Mouse (Mus musculus) forebrain, embryonic 16.5 days (tissue): ENCODE measurements at regions not wholly inside any gene's neighbourhood (a gene's known extent, or its start where the extent isn't known, plus 50 kb on each side); places are given as distances from the start of the nearest gene placed in this dataset.

ENCODE experiments used
- ATAC-seq: fragments of 200-750 bp; cut with Nextera tagmentation; 2 replicates; pipeline ENCODE4 v1.8.0; 2017; ENCODE audit warnings: mild to moderate bottlenecking, moderate library complexity
- H3K27ac ChIP-seq: fragments of 300-500 bp; sonication (generic); 2 replicates; pipeline ENCODE4 v1.5.1; 2014; ENCODE audit warnings: low read length, control low read depth
- H3K27me3 ChIP-seq: fragments of 300-500 bp; sonication (generic); replicated peaks from 2 replicates; pipeline ENCODE4 v1.6.1; 2014; ENCODE audit warnings: low read length; ENCODE audit not compliant: control insufficient read depth, insufficient read depth
- H3K36me3 ChIP-seq: fragments of 300-500 bp; sonication (generic); 2 replicates; pipeline ENCODE4 v1.6.1; 2014; ENCODE audit not compliant: control insufficient read depth, insufficient read depth
- H3K4me1 ChIP-seq: fragments of 300-500 bp; sonication (generic); replicated peaks from 2 replicates; pipeline ENCODE4 v1.6.1; 2014; ENCODE audit warnings: low read length; ENCODE audit not compliant: control insufficient read depth, insufficient read depth
- H3K4me2 ChIP-seq: fragments of 300-500 bp; sonication (generic); 2 replicates; pipeline ENCODE4 v1.6.1; 2014; ENCODE audit warnings: mild to moderate bottlenecking, low read length, control low read depth
- H3K4me3 ChIP-seq: fragments of 300-500 bp; sonication (generic); replicated peaks from 2 replicates; pipeline ENCODE4 v1.5.1; 2014; ENCODE audit warnings: mild to moderate bottlenecking, low read length, control low read depth
- H3K9ac ChIP-seq: fragments of 300-500 bp; sonication (generic); replicated peaks from 2 replicates; pipeline ENCODE4 v1.6.1; 2014; ENCODE audit warnings: low read depth, low read length, control low read depth
- H3K9me3 ChIP-seq: fragments of 300-500 bp; sonication (generic); 2 replicates; pipeline ENCODE4 v1.6.1; 2016; ENCODE audit warnings: low read length; ENCODE audit not compliant: control insufficient read depth
- WGBS: fragments of 180-500 bp; shearing (Covaris S2); extraction: QIAGEN DNeasy Blood & Tissue Kit; methylation state at CpG from one replicate; pipeline ENCODE4 v1.1.7; 2014; 5-methylcytosine and 5-hydroxymethylcytosine counted together

DNA sequence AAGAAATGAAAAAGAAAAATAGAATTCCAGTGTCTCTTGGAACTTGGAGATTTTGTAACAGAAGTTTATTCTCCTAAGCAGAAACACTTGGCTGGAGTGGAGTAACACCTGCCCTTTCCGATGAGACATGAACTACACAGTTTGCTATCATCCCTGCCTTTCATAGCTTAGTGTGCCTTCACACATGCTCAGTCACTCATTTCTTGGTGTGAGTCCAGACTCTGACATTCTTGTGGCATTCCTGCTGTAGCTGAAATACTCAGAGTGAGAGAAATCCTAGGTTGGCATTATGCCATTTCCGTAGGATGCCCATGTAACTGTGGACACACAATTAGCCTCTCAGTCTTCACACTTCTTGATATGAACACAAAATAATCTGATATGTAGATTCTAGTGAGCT is 318.2 kb downstream of the Gsdmc2 start:
- no peak overlapping the region for H3K27ac ChIP-seq
- no peak overlapping the region for H3K4me3 ChIP-seq
- WGBS: 50% methylated on average over 2 of the region's 2 CpGs
- H3K27me3 ChIP-seq: no peaks in the 10 kb centered on the region
- ATAC-seq: peak; percentile 77
- no peaks in the 10 kb centered on the region for H3K36me3 ChIP-seq
- H3K9ac ChIP-seq: no peak overlapping the region
- H3K9me3 ChIP-seq: no peaks in the 10 kb centered on the region
- H3K4me1 ChIP-seq: peaks cover 4% of the 10 kb centered on the region
- H3K4me2 ChIP-seq: no peak overlapping the region

DNA sequence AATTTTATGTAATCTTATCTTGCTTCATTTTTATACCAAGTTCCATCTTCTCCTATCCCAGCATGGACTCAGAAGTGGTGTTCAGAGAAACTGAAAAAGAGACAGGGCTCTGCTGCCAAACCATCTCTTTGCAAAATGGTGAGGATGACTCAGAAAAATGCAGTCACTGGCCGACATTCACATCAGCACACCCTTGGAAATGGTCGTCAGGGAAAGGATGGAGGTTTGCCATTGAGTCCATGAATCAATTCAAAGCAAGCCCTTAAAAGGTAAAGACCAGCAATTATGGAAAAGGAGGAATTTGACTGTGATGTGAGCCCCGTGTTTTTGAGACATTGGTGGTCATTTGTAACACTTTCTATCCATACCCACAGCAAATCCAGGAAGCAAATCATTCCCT is 327.7 kb downstream of the Gsdmc2 start:
- WGBS: 70% methylated on average over 3 of the region's 3 CpGs
- Histone ChIP-seq H3K27me3 (no peaks in the 10 kb centered on the region), H3K9ac (no peak overlapping the region), H3K36me3 (no peaks in the 10 kb centered on the region), H3K4me2 (no peak overlapping the region), H3K27ac (no peak overlapping the region), H3K4me1 (no peaks in the 10 kb centered on the region), H3K4me3 (no peak overlapping the region), H3K9me3 (no peaks in the 10 kb centered on the region)
- ATAC-seq: no peak

DNA sequence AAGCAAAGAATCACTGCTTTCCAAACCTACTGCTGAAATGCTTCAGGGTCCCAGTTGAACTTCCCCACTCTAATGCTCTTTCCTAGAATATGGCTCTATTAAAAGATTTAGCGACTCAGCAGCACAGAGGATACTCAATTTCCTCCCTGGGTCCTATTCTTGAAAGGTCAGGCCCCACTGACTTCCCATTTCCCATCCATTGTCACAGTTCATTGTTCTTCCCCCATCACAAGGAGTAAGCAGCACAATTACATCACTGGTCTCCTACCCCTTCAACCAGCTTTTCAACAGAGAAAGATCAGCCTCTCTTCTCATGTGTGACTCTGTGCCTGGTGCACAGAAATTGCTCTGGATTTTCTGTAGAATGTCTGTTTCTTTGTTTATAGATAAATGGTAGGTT is 344.5 kb downstream of the Gsdmc2 start:
- H3K36me3 ChIP-seq: no peaks in the 10 kb centered on the region
- no peak for ATAC-seq
- no peaks in the 10 kb centered on the region for H3K4me1 ChIP-seq
- H3K4me2 ChIP-seq: no peak overlapping the region
- no peaks in the 10 kb centered on the region for H3K9me3 ChIP-seq
- no peak overlapping the region for H3K27ac ChIP-seq
- 46% methylated on average over 1 of the region's 1 CpGs for WGBS
- no peak overlapping the region for H3K4me3 ChIP-seq
- no peaks in the 10 kb centered on the region for H3K27me3 ChIP-seq
- H3K9ac ChIP-seq: no peak overlapping the region

DNA sequence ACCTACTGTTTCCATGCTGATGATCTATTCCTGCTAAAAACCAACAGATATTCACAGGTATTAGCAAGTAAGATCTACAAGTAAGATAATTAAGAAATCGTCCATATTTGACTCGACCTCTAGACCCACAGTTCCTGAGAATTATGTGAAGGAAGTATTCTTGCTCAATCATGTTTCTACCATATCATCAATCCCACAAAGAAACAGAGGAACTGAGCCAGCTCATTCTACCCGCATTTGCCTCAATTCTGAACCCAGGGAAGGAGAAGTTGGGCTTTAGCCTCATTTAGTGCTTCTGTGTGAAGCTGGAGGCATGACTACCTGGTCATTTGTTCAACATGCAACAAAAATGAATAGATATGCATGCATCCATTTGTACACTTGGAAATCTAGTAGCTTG is 346.5 kb downstream of the Gsdmc2 start:
- Histone ChIP-seq H3K9ac (no peak overlapping the region), H3K27ac (no peak overlapping the region), H3K4me2 (no peak overlapping the region), H3K9me3 (no peaks in the 10 kb centered on the region), H3K27me3 (no peaks in the 10 kb centered on the region), H3K4me1 (no peaks in the 10 kb centered on the region), H3K4me3 (no peak overlapping the region), H3K36me3 (no peaks in the 10 kb centered on the region)
- no peak for ATAC-seq
- 89% methylated on average over 3 of the region's 3 CpGs for WGBS

DNA sequence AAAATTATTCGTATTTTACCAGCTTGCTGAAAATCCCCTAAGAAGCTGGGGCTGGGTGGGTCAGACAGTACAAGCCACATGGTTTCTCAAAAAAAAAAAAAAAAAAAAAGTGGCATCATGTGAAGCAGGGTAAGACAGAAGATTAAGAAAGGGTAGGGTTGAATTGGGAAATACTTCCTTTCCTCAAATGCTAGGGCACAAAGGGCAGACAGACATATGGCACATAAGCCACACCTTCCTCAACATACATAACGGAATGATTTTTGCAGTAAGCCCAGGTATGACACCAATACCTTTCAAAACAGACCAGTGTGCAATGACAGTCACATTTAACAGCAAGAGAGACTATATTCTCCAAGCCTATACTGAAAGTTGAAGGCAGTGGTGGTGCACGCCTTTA is 347.8 kb downstream of the Gsdmc2 start:
- no peak overlapping the region for H3K9ac ChIP-seq
- no peak overlapping the region for H3K4me3 ChIP-seq
- H3K9me3 ChIP-seq: no peaks in the 10 kb centered on the region
- no peak for ATAC-seq
- no peaks in the 10 kb centered on the region for H3K4me1 ChIP-seq
- no peaks in the 10 kb centered on the region for H3K36me3 ChIP-seq
- no peak overlapping the region for H3K4me2 ChIP-seq
- no peak overlapping the region for H3K27ac ChIP-seq
- H3K27me3 ChIP-seq: no peaks in the 10 kb centered on the region
- 92% methylated on average over 3 of the region's 3 CpGs for WGBS

DNA sequence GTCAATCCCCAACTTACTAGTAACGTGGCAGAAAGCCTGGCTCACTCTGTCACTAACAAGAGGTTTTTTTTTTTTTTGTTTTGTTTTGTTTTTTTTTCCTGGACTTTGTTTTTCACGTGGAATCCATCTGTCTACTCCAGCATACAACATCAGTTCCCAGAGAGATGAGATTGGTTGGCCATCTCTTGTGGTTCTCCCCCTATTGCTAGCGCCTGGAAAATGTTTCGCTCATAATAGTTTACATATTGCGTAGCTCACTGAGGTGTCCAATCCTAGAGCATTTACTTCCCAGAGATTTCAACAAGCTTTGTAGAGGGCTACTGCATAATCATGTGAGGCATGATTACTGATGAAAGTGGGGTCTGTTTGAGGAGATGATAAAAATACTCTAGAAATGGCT is 360.1 kb downstream of the Gsdmc2 start:
- no peak overlapping the region for H3K4me2 ChIP-seq
- H3K27ac ChIP-seq: no peak overlapping the region
- H3K4me3 ChIP-seq: no peak overlapping the region
- no peaks in the 10 kb centered on the region for H3K9me3 ChIP-seq
- no peaks in the 10 kb centered on the region for H3K36me3 ChIP-seq
- H3K9ac ChIP-seq: no peak overlapping the region
- no peak for ATAC-seq
- no peaks in the 10 kb centered on the region for H3K4me1 ChIP-seq
- WGBS: 77% methylated on average over 5 of the region's 5 CpGs
- no peaks in the 10 kb centered on the region for H3K27me3 ChIP-seq

DNA sequence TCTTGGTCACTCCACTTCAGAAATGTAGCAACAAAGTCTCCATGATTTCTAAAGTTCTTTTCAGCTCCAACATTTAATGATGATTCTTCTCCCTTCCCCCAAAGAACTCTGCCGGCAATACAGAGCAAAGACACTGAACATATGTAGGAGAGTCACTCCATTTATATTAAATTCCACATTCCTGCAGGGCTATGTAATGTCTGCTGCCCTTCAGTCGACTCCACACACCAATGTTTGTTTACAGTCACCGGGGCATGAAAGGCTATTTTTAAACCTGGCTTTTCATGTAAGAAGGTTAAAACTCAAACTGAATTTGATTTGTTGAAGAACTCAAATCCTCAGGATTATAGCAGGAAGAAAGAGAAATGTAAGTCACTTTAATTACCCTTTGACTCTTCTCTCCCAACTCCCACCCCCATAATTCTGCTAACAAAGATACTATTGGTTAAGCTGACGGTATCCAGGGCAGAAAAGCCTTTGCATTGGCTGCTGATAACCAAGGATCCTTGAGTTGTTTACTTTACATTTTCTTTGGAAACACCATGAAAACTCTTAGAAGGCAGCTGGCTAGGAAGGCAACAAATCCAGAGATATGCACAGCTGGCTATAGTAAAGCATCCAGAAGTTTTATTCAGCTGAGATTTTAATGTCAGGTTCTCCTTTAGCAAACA is 360.6 kb downstream of the Gsdmc2 start:
- ATAC-seq: no peak
- Histone ChIP-seq H3K9ac (no peak overlapping the region), H3K27me3 (no peaks in the 10 kb centered on the region), H3K36me3 (no peaks in the 10 kb centered on the region), H3K4me3 (no peak overlapping the region), H3K27ac (no peak overlapping the region), H3K4me2 (no peak overlapping the region), H3K4me1 (no peaks in the 10 kb centered on the region), H3K9me3 (no peaks in the 10 kb centered on the region)
- WGBS: 51% methylated on average over 4 of the region's 4 CpGs

DNA sequence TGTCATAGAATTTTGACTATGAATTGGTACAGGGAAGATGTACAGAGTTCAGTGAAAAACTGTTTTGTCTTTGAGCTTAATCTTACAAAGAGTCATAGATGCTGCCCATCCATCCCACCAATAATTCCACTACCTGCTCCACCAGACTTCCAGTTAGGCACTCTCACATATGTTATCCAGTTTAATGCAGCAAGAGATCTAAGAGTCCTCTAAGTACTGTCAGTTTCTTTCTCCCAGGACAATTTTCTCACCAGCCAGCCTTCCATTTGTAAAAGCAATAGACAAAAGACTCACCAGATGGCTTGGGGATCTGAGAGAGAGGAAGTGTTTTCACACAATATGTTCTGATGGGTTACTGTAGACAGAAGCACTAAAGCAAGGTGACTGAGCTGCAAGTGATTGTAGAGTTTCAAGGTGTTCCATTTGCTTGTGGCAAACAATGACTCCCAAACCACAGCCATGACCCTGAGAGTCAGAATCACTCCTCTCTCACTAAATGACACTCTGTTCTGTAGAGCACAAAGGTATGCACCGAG is 365.6 kb downstream of the Gsdmc2 start:
- H3K27ac ChIP-seq: no peak overlapping the region; the same call in 1 of the 2 replicates
- no peaks in the 10 kb centered on the region for H3K36me3 ChIP-seq
- peak; percentile 79 for ATAC-seq

DNA sequence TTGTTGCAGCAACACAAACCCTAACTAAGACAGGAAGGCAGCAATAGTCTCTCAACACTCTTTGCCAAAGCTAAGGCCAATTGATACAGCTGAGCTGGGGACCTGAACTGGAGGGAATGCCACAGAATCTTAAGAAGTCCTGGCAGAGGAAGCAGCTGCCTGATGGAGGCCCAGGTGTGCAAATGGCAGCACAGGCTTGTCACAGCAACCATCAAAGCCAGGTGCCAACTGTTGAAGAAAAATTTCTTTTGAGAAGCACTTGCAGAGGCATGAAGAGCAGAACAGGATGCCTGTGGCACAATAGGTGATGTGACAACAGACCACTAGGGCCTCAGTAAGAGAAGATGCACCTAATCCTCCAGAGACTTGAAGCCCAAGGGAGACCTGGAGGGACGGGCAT is 378.1 kb downstream of the Gsdmc2 start:
- Histone ChIP-seq H3K4me3 (no peak overlapping the region), H3K27me3 (no peaks in the 10 kb centered on the region), H3K9ac (no peak overlapping the region), H3K9me3 (no peaks in the 10 kb centered on the region), H3K36me3 (no peaks in the 10 kb centered on the region), H3K4me2 (no peak overlapping the region), H3K4me1 (no peaks in the 10 kb centered on the region), H3K27ac (no peak overlapping the region)
- ATAC-seq: no peak
- 74% methylated on average over 1 of the region's 1 CpGs for whole genome bisulfite sequencing

More for the DNA sequence above, 365.6 kb downstream of the Gsdmc2 start:
- 48% methylated on average over 1 of the region's 1 CpGs for WGBS
- Histone ChIP-seq H3K4me3 (no peak overlapping the region), H3K4me1 (no peaks in the 10 kb centered on the region), H3K9ac (no peak overlapping the region), H3K9me3 (no peaks in the 10 kb centered on the region), H3K4me2 (no peak overlapping the region), H3K27me3 (no peaks in the 10 kb centered on the region)

DNA sequence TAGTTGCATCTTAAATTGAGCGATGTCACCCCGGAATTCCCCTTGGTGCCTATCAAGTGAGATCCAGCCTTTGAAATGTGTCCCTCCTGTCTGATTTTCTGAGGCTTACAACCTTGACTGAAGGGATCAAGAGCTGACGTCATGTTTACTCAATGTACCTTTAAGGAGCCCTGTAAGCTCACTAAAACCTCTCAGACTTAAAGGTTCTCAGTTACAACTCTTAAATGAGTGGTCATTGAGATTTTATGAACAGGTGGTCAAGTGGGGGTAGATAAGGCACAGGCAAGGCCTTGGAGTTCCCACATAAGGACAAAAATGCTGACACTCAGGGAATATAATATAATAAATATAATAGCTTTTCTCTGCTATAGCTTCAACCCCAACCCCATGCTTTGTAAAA is 392.4 kb downstream of the Gsdmc2 start:
- H3K4me2 ChIP-seq: no peak overlapping the region
- 92% methylated on average over 3 of the region's 3 CpGs for WGBS
- ATAC-seq: no peak
- no peak overlapping the region for H3K27ac ChIP-seq
- H3K36me3 ChIP-seq: no peaks in the 10 kb centered on the region
- no peaks in the 10 kb centered on the region for H3K9me3 ChIP-seq
- H3K9ac ChIP-seq: no peak overlapping the region
- no peaks in the 10 kb centered on the region for H3K4me1 ChIP-seq
- H3K27me3 ChIP-seq: no peaks in the 10 kb centered on the region
- no peak overlapping the region for H3K4me3 ChIP-seq
